Mouse (Mus musculus) intestine, postnatal 0 days (tissue): ENCODE results near the gene Tedc2. TPM values are rescaled to one million over a fixed set of nuclear protein-coding genes. Genes with fewer than 3 reads are reported as not detected.
A peak's percentile ranks its signal among the peaks of the same experiment; 100 is the strongest.

Source experiments
- ATAC-seq: fragments of 200-750 bp; cut with Nextera tagmentation; 2 replicates; pipeline ENCODE4 v1.8.0; 2017; ENCODE audit warnings: mild to moderate bottlenecking, moderate TSS enrichment, moderate library complexity
- H3K27ac ChIP-seq: fragments of 300-500 bp; sonication (generic); 2 replicates; pipeline ENCODE4 v1.5.1; 2014; ENCODE audit warnings: mild to moderate bottlenecking, low read depth, low read length, moderate library complexity
- H3K27me3 ChIP-seq: fragments of 300-500 bp; sonication (generic); replicated peaks from 2 replicates; pipeline ENCODE4 v1.6.1; 2014; ENCODE audit warnings: low read length, mixed read lengths; ENCODE audit not compliant: control insufficient read depth, insufficient read depth
- H3K36me3 ChIP-seq: fragments of 300-500 bp; sonication (generic); 2 replicates; pipeline ENCODE4 v1.6.1; 2014; ENCODE audit warnings: mild to moderate bottlenecking, moderate library complexity; ENCODE audit not compliant: control insufficient read depth, insufficient read depth
- H3K4me1 ChIP-seq: fragments of 300-500 bp; sonication (generic); replicated peaks from 2 replicates; pipeline ENCODE4 v1.6.1; 2014; ENCODE audit warnings: antibody characterized with exemption, low read length, mixed read lengths; ENCODE audit not compliant: control insufficient read depth, insufficient read depth
- H3K4me2 ChIP-seq: fragments of 300-500 bp; sonication (generic); replicated peaks from 2 replicates; pipeline ENCODE4 v1.6.1; 2014; ENCODE audit warnings: low read depth, mild to moderate bottlenecking, moderate library complexity
- H3K4me3 ChIP-seq: fragments of 300-500 bp; sonication (generic); 2 replicates; pipeline ENCODE4 v1.5.1; 2014; ENCODE audit warnings: low read depth, low read length
- H3K9ac ChIP-seq: fragments of 300-500 bp; sonication (generic); 2 replicates; pipeline ENCODE4 v1.6.1; 2014; ENCODE audit warnings: mild to moderate bottlenecking, low read depth, low read length
- H3K9me3 ChIP-seq: fragments of 300-500 bp; sonication (generic); 2 replicates; pipeline ENCODE4 v1.6.1; 2016; ENCODE audit warnings: mixed run types; ENCODE audit not compliant: control insufficient read depth
- CTCF ChIP-seq: sonication (generic); IDR thresholded peaks from 2 replicates; pipeline ENCODE4 v1.5.1; 2016; ENCODE audit warnings: low read depth, mild to moderate bottlenecking, control low read depth, antibody characterized with exemption, moderate library complexity
- WGBS: fragments of 180-500 bp; shearing (Covaris S2); extraction: QIAGEN DNeasy Blood & Tissue Kit; methylation state at CpG from one replicate; pipeline ENCODE4 v1.1.7; 2014; 5-methylcytosine and 5-hydroxymethylcytosine counted together
- polyA plus RNA-seq: library from polyadenylated mRNA; unstranded; fragments of >200 nt; fragmentation: Nextera tagmentation; extraction: Ambion mirVana; gene quantifications from 2 replicates; pipeline ENCODE4 v1.2.1, GENCODE M21; 2015

Tedc2 gene
- polyA plus RNA-seq, 1 experiment from 2014 or later = 7.3 TPM

DNA sequence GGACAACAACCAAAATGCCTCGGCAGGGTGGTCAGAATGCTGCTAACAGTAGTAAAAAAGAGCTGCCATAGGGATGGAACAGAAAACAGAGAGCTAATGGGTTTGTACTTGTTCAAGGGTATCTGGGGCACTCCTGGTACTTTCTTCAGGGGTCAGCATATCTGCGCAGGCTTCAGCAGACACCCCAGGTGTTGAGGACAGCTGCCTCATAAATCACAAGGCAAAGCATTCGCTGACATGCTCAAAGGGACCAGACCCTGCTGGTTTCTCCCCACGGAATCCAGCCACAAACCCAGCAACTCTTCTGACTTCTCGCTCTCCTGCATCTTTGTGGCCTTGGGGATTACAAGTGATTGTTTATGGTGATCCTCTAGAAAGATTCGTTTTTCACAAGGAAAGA lies 2.0 kb upstream of the Tedc2 start:
- Histone ChIP-seq H3K4me1 (peaks cover 5% of the 10 kb centered on the region), H3K9ac (no peak overlapping the region), H3K4me3 (no peak overlapping the region), H3K4me2 (no peak overlapping the region), H3K9me3 (no peaks in the 10 kb centered on the region), H3K36me3 (peaks cover 46% of the 10 kb centered on the region), H3K27me3 (no peaks in the 10 kb centered on the region), H3K27ac (no peak overlapping the region)
- WGBS = 74% methylated on average over 6 of the region's 6 CpGs
- no peak for TF ChIP-seq CTCF
- no peak for ATAC-seq

DNA sequence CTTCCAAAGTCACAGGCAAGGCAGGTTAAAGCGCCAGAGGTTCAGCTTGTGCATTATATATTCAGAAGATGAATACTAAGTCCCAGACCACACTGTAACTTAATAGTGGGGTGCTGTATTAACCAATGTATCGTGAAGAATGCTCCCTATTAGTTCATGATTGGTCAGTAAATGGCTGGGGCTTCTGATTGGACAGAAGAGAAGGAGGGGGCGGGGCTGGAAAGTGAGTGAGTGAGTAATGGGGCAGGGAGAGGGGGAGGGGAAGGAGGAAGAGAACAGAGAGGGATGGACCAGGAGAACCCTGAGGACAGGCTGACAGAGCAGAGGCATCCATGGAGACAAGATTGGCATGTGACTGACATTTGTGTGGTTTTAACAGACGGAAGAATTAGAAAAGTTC lies 3.8 kb downstream of the Tedc2 start:
- no peak for TF ChIP-seq CTCF
- Histone ChIP-seq H3K36me3 (peaks cover 22% of the 10 kb centered on the region), H3K9ac (no peak overlapping the region), H3K4me3 (no peak overlapping the region), H3K27ac (no peak overlapping the region), H3K4me1 (peaks cover 8% of the 10 kb centered on the region), H3K4me2 (no peak overlapping the region), H3K9me3 (no peaks in the 10 kb centered on the region), H3K27me3 (0 out of 2 replicates have a peak, but pooled peaks cover 3% of the 10 kb centered on the region)
- 75% methylated on average over 4 of the region's 4 CpGs for WGBS
- ATAC-seq = no peak

DNA sequence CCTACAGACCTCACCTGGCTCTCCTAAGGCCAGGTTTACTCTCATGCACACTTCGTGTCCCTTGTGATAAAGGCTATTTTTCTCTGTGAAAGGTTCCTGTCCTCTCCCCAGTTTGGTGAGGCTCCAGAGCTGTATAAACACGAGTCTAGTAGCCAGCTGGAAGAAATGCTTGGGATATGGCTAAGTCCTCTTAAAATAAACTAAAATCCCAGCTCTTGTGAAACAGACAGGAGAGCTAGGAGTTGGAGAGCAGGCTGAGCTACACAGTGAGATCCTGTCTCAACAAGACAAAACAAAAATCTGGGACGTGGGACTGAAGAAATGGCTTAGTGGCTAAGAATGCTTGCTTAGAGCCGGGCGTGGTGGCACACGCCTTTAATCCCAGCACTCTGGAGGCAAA lies 7.5 kb downstream of the Tedc2 start:
- Histone ChIP-seq H3K9ac (no peak overlapping the region), H3K9me3 (no peaks in the 10 kb centered on the region), H3K36me3 (peaks cover 21% of the 10 kb centered on the region), H3K4me3 (no peak overlapping the region), H3K27ac (no peak overlapping the region), H3K4me1 (peaks cover 8% of the 10 kb centered on the region), H3K4me2 (no peak overlapping the region), H3K27me3 (0 out of 2 replicates have a peak, but pooled peaks cover 4% of the 10 kb centered on the region)
- ATAC-seq = no peak
- 60% methylated on average over 6 of the region's 6 CpGs for WGBS
- no peak for TF ChIP-seq CTCF

DNA sequence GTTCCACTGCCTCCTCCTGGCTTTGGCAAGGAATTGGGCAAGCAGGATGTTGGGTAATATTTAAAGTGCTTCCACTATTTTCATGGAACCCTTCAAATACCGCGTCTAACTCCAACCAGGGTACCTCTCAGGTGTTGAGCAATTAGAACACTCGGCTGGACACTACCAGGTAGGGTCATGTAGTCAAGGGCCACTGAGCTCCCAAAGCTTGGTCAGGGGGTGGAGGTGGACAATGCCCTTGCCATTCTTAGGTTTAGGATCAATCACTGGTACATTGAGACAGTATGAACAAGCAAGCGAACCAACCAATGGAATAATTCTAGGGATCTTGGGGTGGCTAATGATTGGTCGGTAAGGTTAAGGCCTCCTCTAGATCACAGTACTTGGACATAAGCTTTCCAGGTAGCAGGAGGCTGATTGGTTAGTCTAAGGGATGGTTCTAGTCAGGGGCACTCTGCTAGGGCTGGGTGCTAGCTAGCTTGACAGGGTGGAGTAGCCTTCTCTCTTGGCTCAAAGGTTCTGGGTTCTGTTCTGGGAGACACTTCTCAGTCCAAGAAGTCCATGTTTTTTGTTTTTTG lies 8.1 kb downstream of the Tedc2 start:
- WGBS = 46% methylated on average over 5 of the region's 5 CpGs
- no peak for ATAC-seq
- peak overlapping the region; percentile 76; the same call in 1 of the 2 replicates for H3K4me2 ChIP-seq
- H3K4me3 ChIP-seq = peak overlapping the region; percentile 33
- peaks cover 8% of the 10 kb centered on the region; the same call in 1 of the 2 replicates for H3K27me3 ChIP-seq
- no peaks in the 10 kb centered on the region for H3K9me3 ChIP-seq
- H3K9ac ChIP-seq = no peak overlapping the region
- H3K27ac ChIP-seq = no peak overlapping the region
- H3K4me1 ChIP-seq = peaks cover 8% of the 10 kb centered on the region
- peaks cover 15% of the 10 kb centered on the region for H3K36me3 ChIP-seq
- TF ChIP-seq CTCF = peak; percentile 50

DNA sequence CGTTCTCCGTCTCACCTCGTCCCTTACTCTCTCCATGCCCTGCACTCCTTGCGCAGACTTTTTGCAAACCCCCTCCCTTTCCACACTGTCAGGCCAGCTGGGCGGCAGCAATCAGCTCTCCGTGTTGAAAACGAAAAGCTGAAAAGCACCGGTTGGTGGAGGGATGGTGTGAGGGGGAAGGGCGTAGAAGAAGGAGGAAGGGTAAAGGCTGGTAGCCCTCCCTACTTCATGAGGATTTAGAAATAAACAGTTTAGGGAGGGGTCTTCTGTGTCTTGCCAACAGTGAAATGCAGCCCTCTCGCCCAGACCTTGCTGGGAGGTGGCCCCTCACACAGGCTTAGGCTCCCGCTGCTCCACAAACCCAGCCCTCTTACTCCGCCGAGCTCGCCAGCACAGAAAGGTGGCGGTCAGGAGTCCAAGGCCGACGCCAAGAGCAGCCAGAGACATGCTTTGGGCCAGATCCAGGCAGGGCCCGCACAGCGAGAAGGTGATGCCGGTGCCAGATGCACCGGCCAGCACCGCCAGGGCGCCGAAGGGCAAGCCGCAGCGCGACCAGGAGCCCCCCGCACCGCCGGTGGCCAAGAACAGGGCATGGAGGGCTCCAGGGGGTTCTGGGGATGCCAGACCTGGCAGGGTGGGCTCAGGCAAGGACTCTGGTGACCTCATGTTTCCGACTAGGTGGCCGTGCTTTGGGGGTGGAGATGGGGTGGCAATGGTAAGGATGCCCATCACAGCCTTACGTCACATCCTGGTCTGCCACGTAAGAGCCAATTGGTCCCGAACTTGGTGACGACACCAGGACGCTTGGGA lies 8.8 kb downstream of the Tedc2 start:
- peaks cover 8% of the 10 kb centered on the region for H3K4me1 ChIP-seq
- H3K9ac ChIP-seq = no peak overlapping the region
- no peak for TF ChIP-seq CTCF
- peak; percentile 28 for ATAC-seq
- peak overlapping the region; percentile 33 for H3K4me3 ChIP-seq
- no peaks in the 10 kb centered on the region for H3K9me3 ChIP-seq
- peak overlapping the region; percentile 76 for H3K4me2 ChIP-seq
- peaks cover 10% of the 10 kb centered on the region; the same call in 1 of the 2 replicates for H3K27me3 ChIP-seq
- H3K27ac ChIP-seq = no peak overlapping the region
- WGBS = 8% methylated on average over 37 of the region's 37 CpGs
- H3K36me3 ChIP-seq = peaks cover 12% of the 10 kb centered on the region

DNA sequence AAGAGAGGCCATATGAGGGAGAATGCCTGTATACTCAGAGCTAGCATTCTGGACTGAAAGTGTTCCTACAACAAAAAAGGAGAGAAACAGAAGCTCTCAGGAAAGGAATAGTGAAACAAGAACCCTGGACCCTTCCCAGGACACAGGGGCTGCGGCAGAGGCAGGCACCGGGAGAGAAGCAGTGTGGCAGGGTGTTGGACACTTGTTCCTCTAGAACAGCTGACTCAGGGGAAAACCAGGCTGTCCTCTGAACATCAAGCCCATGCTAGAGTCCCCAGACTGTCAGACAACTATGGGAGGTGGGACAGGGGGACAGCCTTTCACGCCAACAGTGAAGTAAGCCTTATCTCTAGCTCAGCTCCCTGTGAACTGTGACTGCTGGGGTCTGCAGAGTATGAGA lies 10.1 kb downstream of the Tedc2 start:
- Histone ChIP-seq H3K4me2 (no peak overlapping the region), H3K27me3 (peaks cover 14% of the 10 kb centered on the region; the same call in 1 of the 2 replicates), H3K4me1 (peaks cover 15% of the 10 kb centered on the region), H3K9me3 (no peaks in the 10 kb centered on the region), H3K36me3 (peaks cover 1% of the 10 kb centered on the region), H3K9ac (no peak overlapping the region), H3K4me3 (no peak overlapping the region), H3K27ac (no peak overlapping the region)
- 78% methylated on average over 3 of the region's 3 CpGs for WGBS
- TF ChIP-seq CTCF = no peak
- no peak for ATAC-seq
